In genomic region chr19:45080711-45081110, GRCm38 (mm10) we compare ENCODE assay signal across 9 mouse cellular contexts. TPM values are rescaled to one million over a fixed set of nuclear protein-coding genes. Genes with fewer than 3 reads are reported as not detected.
DNase-seq lines count a peak whose midpoint lies in the region; ATAC-seq and TF ChIP-seq lines count a peak whose summit lies in the region.
"Had no signal": no experiment of that assay in that cellular context is flagged by ENCODE, and none has a peak within 500 bp of the region (broad histone marks: within the 10 kb centered on the region; RNA-seq: fewer than 3 reads in every experiment).

No protein-coding gene starts in this region.

- H3K36me3 ChIP-seq in hindbrain, embryonic 14.5 days (replicated peaks; ENCODE audit: control insufficient read depth, insufficient read depth), result no peaks in the 10 kb centered on the region

- peak overlapping the region; percentile 28 for H3K4me3 ChIP-seq in left cerebral cortex, adult 2 months
- H3K4me3 ChIP-seq in hindbrain, embryonic 14.5 days (replicated peaks; ENCODE audit: low read length), result peak overlapping the region; percentile 22

- peaks cover 81% of the 10 kb centered on the region for H3K27me3 ChIP-seq in hindbrain, embryonic 14.5 days (ENCODE audit: control insufficient read depth, insufficient read depth, low read length)

- peak overlapping the region; percentile 52 for H3K4me2 ChIP-seq in hindbrain, embryonic 14.5 days (replicated peaks)

- whole genome bisulfite sequencing in hindbrain, embryonic 14.5 days, result 2% methylated on average over 17 of the region's 17 CpGs

- H3K27ac ChIP-seq in left cerebral cortex, adult 2 months, result no peak overlapping the region
- no peak overlapping the region for H3K27ac ChIP-seq in hindbrain, embryonic 14.5 days
- H3K27ac ChIP-seq: macrophage had no signal

- H3K4me1 ChIP-seq in hindbrain, embryonic 14.5 days (replicated peaks; ENCODE audit: control insufficient read depth, insufficient read depth, low read length), result peaks cover 27% of the 10 kb centered on the region

- no peak for TF ChIP-seq CTCF in left cerebral cortex, adult 2 months (IDR thresholded peaks at IDR 0.05)

- H3K9me3 ChIP-seq in hindbrain, embryonic 14.5 days (ENCODE audit: control insufficient read depth, low read length), result no peaks in the 10 kb centered on the region

- intact Hi-C loops in left cerebral cortex, adult 2 months (cut with DNase I), result loop anchor here (2.0 kb wide), 1 partner anchor 78 kb away; no protein-coding TSS in a partner anchor
- intact Hi-C loops in left cerebral cortex, postnatal 10 days (cut with DNase I), result loop anchor here (10.0 kb wide), 1 partner anchor 326 kb away; the partner anchor contains the start of gene Pax2

- DNase-seq in left cerebral cortex, adult 2 months (ENCODE audit: extremely low spot score in 1 of 2, low spot score in 2 of 2), result no peak
- no peak for DNase-seq in left cerebral cortex, postnatal 10 days (ENCODE audit: extremely low spot score in 1 of 2, low spot score in 2 of 2)
- peak; percentile 60 for DNase-seq in cerebellum, adult 9-11 months
- no peak for DNase-seq in hindbrain, embryonic 14.5 days (ENCODE audit: low spot score)
- peak; percentile 42 for DNase-seq in neural tube, embryonic 10.5 days (ENCODE audit: extremely low spot score, low spot score)
- DNase-seq in thymus, postnatal 36 days, result no peak
- DNase-seq in gastrocnemius, postnatal 25 days, result no peak
- no peak for DNase-seq in kidney, postnatal 4 days

- peak overlapping the region; percentile 39; the same call in 1 of the 2 replicates for H3K9ac ChIP-seq in hindbrain, embryonic 14.5 days

- ATAC-seq in hindbrain, embryonic 14.5 days (ENCODE audit: low FRiP score), result no peak

RNA-seq across cellular contexts. Expression of gene Kazald1, which starts 5.7 kb away (rescaled TPM):
- total RNA-seq in left cerebral cortex, adult 2 months (2021), result 1 to 10 TPM; 4.3 to 5.5 TPM
- total RNA-seq in left cerebral cortex, postnatal 10 days (2021), result 1 to 10 TPM; 1.6 to 2.0 TPM
- polyA plus RNA-seq in hindbrain, embryonic 14.5 days (2014; fragmentation: Nextera tagmentation; extraction: Ambion mirVana), result 2.5 and 4.9 TPM in 2 replicates
- total RNA-seq in gastrocnemius, postnatal 25 days (2021), result 1 to 10 TPM; 5.4 to 6.3 TPM

RNA-seq across cellular contexts. Expression of gene Sfxn3, which starts 33.4 kb away (rescaled TPM):
- 100 to 1,000 TPM; 120 to 125 TPM for total RNA-seq in left cerebral cortex, adult 2 months (2021)
- 100 to 1,000 TPM; 116 to 122 TPM for total RNA-seq in left cerebral cortex, postnatal 10 days (2021)
- 67.8 and 77.0 TPM in 2 replicates for polyA plus RNA-seq in hindbrain, embryonic 14.5 days (2014; fragmentation: Nextera tagmentation; extraction: Ambion mirVana)
- 10 to 100 TPM; 20.7 to 22.5 TPM for total RNA-seq in gastrocnemius, postnatal 25 days (2021)

RNA-seq across cellular contexts. Expression of gene Pdzd7, which starts 35.2 kb away (rescaled TPM):
- 1 to 10 TPM; 5.2 to 6.1 TPM for total RNA-seq in left cerebral cortex, adult 2 months (2021)
- 1 to 10 TPM; 4.1 to 4.7 TPM for total RNA-seq in left cerebral cortex, postnatal 10 days (2021)
- 2.5 and 2.9 TPM in 2 replicates for polyA plus RNA-seq in hindbrain, embryonic 14.5 days (2014; fragmentation: Nextera tagmentation; extraction: Ambion mirVana)
- total RNA-seq in gastrocnemius, postnatal 25 days (2021), result 1 to 10 TPM; 5.4 to 5.9 TPM
- polyA plus RNA-seq: macrophage had no signal

Comparison
In these comparisons a context has a peak if more than half of its experiments do, and no peak if none do; other contexts are left out.
1. DNase-seq: peak in cerebellum, adult 9-11 months (single experiment) and neural tube, embryonic 10.5 days (single experiment); none in left cerebral cortex, adult 2 months (0 of 2), left cerebral cortex, postnatal 10 days (0 of 2), hindbrain, embryonic 14.5 days (single experiment), thymus, postnatal 36 days (0 of 2), gastrocnemius, postnatal 25 days (single experiment) and kidney, postnatal 4 days (0 of 2).
2. RNA of gene Sfxn3, which starts 33.4 kb away (total RNA-seq): 120 to 125 TPM in left cerebral cortex, adult 2 months and 116 to 122 TPM in left cerebral cortex, postnatal 10 days; 20.7 to 22.5 TPM in gastrocnemius, postnatal 25 days; every median in the first group is over 4 times any median in the second.